Mouse (Mus musculus): ENCODE data around the gene Sv2a. TPM values are rescaled to one million over a fixed set of nuclear protein-coding genes. Genes with fewer than 3 reads are reported as not detected.
"Not testable (repeated sequence)": the region's sequence is repeated elsewhere in the genome, so short reads cannot be mapped to it uniquely, and the experiment has no call there.

The Sv2a gene
- polyA plus RNA-seq, 1 experiment, result 0.92 TPM

- no peak overlapping the region for H3K27ac ChIP-seq (ENCODE audit: insufficient read depth, low read depth, low read length)
- H3K4me3 ChIP-seq (ENCODE audit: insufficient read depth, low read length), result no peak overlapping the region
- TF ChIP-seq CTCF (IDR thresholded peaks at IDR 0.05; ENCODE audit: low read depth, low read length), result no peak; the same call in 1 of the 2 replicates
- peaks cover 11% of the 10 kb centered on the region for H3K4me1 ChIP-seq (ENCODE audit: control insufficient read depth, insufficient read depth, low read length)
Observed at GRCm38 (mm10) chr3:96195616-96196313, 14.8 kb downstream of the Sv2a start.

GRCm38 (mm10) chr3:96196437-96197128 lies 15.6 kb downstream of the Sv2a start:
- peaks cover 11% of the 10 kb centered on the region for H3K4me1 ChIP-seq (ENCODE audit: control insufficient read depth, insufficient read depth, low read length)
- TF ChIP-seq CTCF (IDR thresholded peaks at IDR 0.05; ENCODE audit: low read depth, low read length), result no peak
- no peak for TF ChIP-seq POLR2A (IDR thresholded peaks at IDR 0.05; ENCODE audit: borderline replicate concordance, low read depth, low read length)
- H3K4me3 ChIP-seq (ENCODE audit: insufficient read depth, low read length), result peak overlapping the region; percentile 77
- peak overlapping the region; percentile 62; the same call in 1 of the 2 replicates for H3K27ac ChIP-seq (ENCODE audit: insufficient read depth, low read depth, low read length)

GRCm38 (mm10) chr3:96197129-96197749 lies 16.3 kb downstream of the Sv2a start:
- Histone ChIP-seq H3K4me1 (ENCODE audit: control insufficient read depth, insufficient read depth, low read length) (peaks cover 11% of the 10 kb centered on the region), H3K4me3 (ENCODE audit: insufficient read depth, low read length) (peak overlapping the region; percentile 77)
- no peak for TF ChIP-seq CTCF (IDR thresholded peaks at IDR 0.05; ENCODE audit: low read depth, low read length)
- TF ChIP-seq POLR2A (IDR thresholded peaks at IDR 0.05; ENCODE audit: borderline replicate concordance, low read depth, low read length), result 0 out of 2 replicates have a peak, but pooled peaks have one; percentile 30

GRCm38 (mm10) chr3:96198181-96198580 lies 17.2 kb downstream of the Sv2a start:
- Histone ChIP-seq H3K4me3 (ENCODE audit: insufficient read depth, low read length) (0 out of 2 replicates have a peak overlapping the region, but pooled peaks have one; percentile 9), H3K27ac (ENCODE audit: insufficient read depth, low read depth, low read length) (no peak overlapping the region), H3K4me1 (ENCODE audit: control insufficient read depth, insufficient read depth, low read length) (peaks cover 11% of the 10 kb centered on the region)
- no peak for TF ChIP-seq CTCF (IDR thresholded peaks at IDR 0.05; ENCODE audit: low read depth, low read length)
- TF ChIP-seq POLR2A (IDR thresholded peaks at IDR 0.05; ENCODE audit: borderline replicate concordance, low read depth, low read length), result no peak

More at GRCm38 (mm10) chr3:96197129-96197749, 16.3 kb downstream of the Sv2a start:
- peak overlapping the region; percentile 62 for H3K27ac ChIP-seq (ENCODE audit: insufficient read depth, low read depth, low read length)

GRCm38 (mm10) chr3:96198601-96199251 lies 17.8 kb downstream of the Sv2a start:
- H3K4me3 ChIP-seq (ENCODE audit: insufficient read depth, low read length); H3K27ac ChIP-seq (ENCODE audit: insufficient read depth, low read depth, low read length): not testable (repeated sequence)
- peaks cover 11% of the 10 kb centered on the region for H3K4me1 ChIP-seq (ENCODE audit: control insufficient read depth, insufficient read depth, low read length)

- Histone ChIP-seq H3K4me3 (ENCODE audit: insufficient read depth, low read length) (no peak overlapping the region), H3K27ac (ENCODE audit: insufficient read depth, low read depth, low read length) (no peak overlapping the region), H3K4me1 (ENCODE audit: control insufficient read depth, insufficient read depth, low read length) (peaks cover 11% of the 10 kb centered on the region)
- TF ChIP-seq POLR2A (IDR thresholded peaks at IDR 0.05; ENCODE audit: borderline replicate concordance, low read depth, low read length), result no peak
- no peak for TF ChIP-seq CTCF (IDR thresholded peaks at IDR 0.05; ENCODE audit: low read depth, low read length)
Observed at GRCm38 (mm10) chr3:96199731-96200130, 18.8 kb downstream of the Sv2a start.

- H3K27ac ChIP-seq (ENCODE audit: insufficient read depth, low read depth, low read length), result no peak overlapping the region
- TF ChIP-seq POLR2A (IDR thresholded peaks at IDR 0.05; ENCODE audit: borderline replicate concordance, low read depth, low read length) (no peak), CTCF (IDR thresholded peaks at IDR 0.05; ENCODE audit: low read depth, low read length) (no peak)
Observed at GRCm38 (mm10) chr3:96207819-96208218, 26.9 kb downstream of the Sv2a start.

GRCm38 (mm10) chr3:96209242-96209641 lies 28.3 kb downstream of the Sv2a start:
- H3K4me1 ChIP-seq (ENCODE audit: control insufficient read depth, insufficient read depth, low read length), result peaks cover 3% of the 10 kb centered on the region; the same call in 1 of the 2 replicates
- 0 out of 2 replicates have a peak, but pooled peaks have one; percentile 13 for TF ChIP-seq CTCF (IDR thresholded peaks at IDR 0.05; ENCODE audit: low read depth, low read length)
- TF ChIP-seq POLR2A (IDR thresholded peaks at IDR 0.05; ENCODE audit: borderline replicate concordance, low read depth, low read length), result no peak
- H3K4me3 ChIP-seq (ENCODE audit: insufficient read depth, low read length), result no peak overlapping the region
- H3K27ac ChIP-seq (ENCODE audit: insufficient read depth, low read depth, low read length), result no peak overlapping the region

More at GRCm38 (mm10) chr3:96207819-96208218, 26.9 kb downstream of the Sv2a start:
- Histone ChIP-seq H3K4me3 (ENCODE audit: insufficient read depth, low read length) (no peak overlapping the region), H3K4me1 (ENCODE audit: control insufficient read depth, insufficient read depth, low read length) (no peaks in the 10 kb centered on the region)

GRCm38 (mm10) chr3:96219191-96219641 lies 38.3 kb downstream of the Sv2a start:
- no peak for TF ChIP-seq POLR2A (IDR thresholded peaks at IDR 0.05; ENCODE audit: borderline replicate concordance, low read depth, low read length)
- TF ChIP-seq CTCF (IDR thresholded peaks at IDR 0.05; ENCODE audit: low read depth, low read length), result peak; percentile 47; the same call in 1 of the 2 replicates
- Histone ChIP-seq H3K27ac (ENCODE audit: insufficient read depth, low read depth, low read length) (peak overlapping the region; percentile 94), H3K4me1 (ENCODE audit: control insufficient read depth, insufficient read depth, low read length) (peaks cover 11% of the 10 kb centered on the region), H3K4me3 (ENCODE audit: insufficient read depth, low read length) (peak overlapping the region; percentile 83)

All from bone marrow macrophage, adult 2 months (primary cell).